In genomic region chr1:57849916-57850315, GRCm38 (mm10) we compare ENCODE assay signal across 11 mouse cellular contexts.
DNase-seq lines count a peak whose midpoint lies in the region; TF ChIP-seq lines count a peak whose summit lies in the region.
"Had no signal": no experiment of that assay in that cellular context is flagged by ENCODE, and none has a peak within 500 bp of the region (broad histone marks: within the 10 kb centered on the region; RNA-seq: fewer than 3 reads in every experiment).

No protein-coding gene starts in this region.

- peaks cover 18% of the 10 kb centered on the region for H3K4me1 ChIP-seq in heart, adult 2 months (ENCODE audit: control insufficient read depth, insufficient read depth, low read length)
- H3K4me1 ChIP-seq in heart, embryonic 10.5 days, result peaks cover 21% of the 10 kb centered on the region
- H3K4me1 ChIP-seq: stomach, embryonic 15.5 days had no signal

- no peak for TF ChIP-seq POLR2A in heart, adult 2 months (IDR thresholded peaks at IDR 0.05; ENCODE audit: insufficient read depth, low read depth, low read length)

- DNase-seq in heart, adult 2 months, result peak in 1 of 2 experiments; percentile 45
- DNase-seq in heart, embryonic 10.5 days (ENCODE audit: low spot score), result no peak
- peak; percentile 62 for DNase-seq in 3T3-L1 (ENCODE audit: low read depth, low spot score)
- DNase-seq in embryo, embryonic 10.5 days (ENCODE audit: low spot score), result peak; percentile 45
- peak; percentile 48 to 67 for DNase-seq in kidney, postnatal 25 days
- no peak for DNase-seq in urinary bladder, postnatal 25 days (ENCODE audit: low spot score)
- DNase-seq in natural killer cell, adult 2 months (ENCODE audit: low spot score in 2 of 2), result no peak
- DNase-seq in layer of hippocampus, adult 9-11 months, result no peak

- 0 out of 2 replicates have a peak, but pooled peaks have one; percentile 36 for TF ChIP-seq EP300 in heart, adult 2 months (IDR thresholded peaks at IDR 0.05; ENCODE audit: insufficient read depth, low read depth, low read length)

- peaks cover 16% of the 10 kb centered on the region for H3K36me3 ChIP-seq in heart, adult 2 months (ENCODE audit: control insufficient read depth, insufficient read depth, low read length)
- no peaks in the 10 kb centered on the region for H3K36me3 ChIP-seq in heart, embryonic 10.5 days
- H3K36me3 ChIP-seq: G1E; stomach, embryonic 15.5 days had no signal

- peak overlapping the region; percentile 23; the same call in 1 of the 2 replicates for H3K4me3 ChIP-seq in heart, adult 2 months
- H3K4me3 ChIP-seq in heart, embryonic 10.5 days, result no peak overlapping the region
- H3K4me3 ChIP-seq: limb, embryonic 13.5 days; stomach, embryonic 15.5 days had no signal

- intact Hi-C loops in heart, adult 2 months (cut with DNase I), result loop anchor here (10.0 kb wide), 1 partner anchor 185 kb away; no protein-coding TSS in a partner anchor

- H3K9ac ChIP-seq in heart, adult 2 months (ENCODE audit: low read depth, low read length), result 0 out of 2 replicates have a peak overlapping the region, but pooled peaks have one; percentile 31
- H3K9ac ChIP-seq: limb, embryonic 13.5 days; stomach, embryonic 15.5 days had no signal

- no peaks in the 10 kb centered on the region for H3K9me3 ChIP-seq in heart, embryonic 10.5 days
- H3K9me3 ChIP-seq: G1E; limb, embryonic 13.5 days; stomach, embryonic 15.5 days had no signal

- H3K27ac ChIP-seq in heart, adult 2 months, result peak overlapping the region; percentile 19
- no peak overlapping the region for H3K27ac ChIP-seq in heart, embryonic 10.5 days
- H3K27ac ChIP-seq: limb, embryonic 13.5 days; stomach, embryonic 15.5 days had no signal

- 26% methylated on average over 3 of the region's 3 CpGs for WGBS in heart, adult 2 months
- 54% methylated on average over 3 of the region's 3 CpGs for WGBS in heart, embryonic 10.5 days

- no peak for TF ChIP-seq CTCF in heart, adult 2 months (IDR thresholded peaks at IDR 0.05)

- no peaks in the 10 kb centered on the region for H3K79me2 ChIP-seq in heart, adult 2 months (replicated peaks; ENCODE audit: control insufficient read depth, insufficient read depth, low read length)

- H3K27me3 ChIP-seq in heart, adult 2 months (ENCODE audit: control insufficient read depth, insufficient read depth, low read length), result no peaks in the 10 kb centered on the region
- no peaks in the 10 kb centered on the region for H3K27me3 ChIP-seq in heart, embryonic 10.5 days (ENCODE audit: insufficient read depth, poor library complexity, severe bottlenecking)
- H3K27me3 ChIP-seq: limb, embryonic 13.5 days; stomach, embryonic 15.5 days had no signal

Comparison
In these comparisons a context has a peak if more than half of its experiments do, and no peak if none do; other contexts are left out.
1. DNase-seq: peak in 3T3-L1 (single experiment), embryo, embryonic 10.5 days (single experiment) and kidney, postnatal 25 days (2 of 2); none in heart, embryonic 10.5 days (single experiment), urinary bladder, postnatal 25 days (single experiment), natural killer cell, adult 2 months (0 of 2) and layer of hippocampus, adult 9-11 months (single experiment).